Mouse (Mus musculus): ENCODE results near the gene Nrg3. TPM values are rescaled to one million over a fixed set of nuclear protein-coding genes. Genes with fewer than 3 reads are reported as not detected.

Nrg3 gene
- total RNA-seq, 2 experiments from 2014 or later = not detected

Small RNAs within 50 kb of the gene (microRNA-seq; reads per million reads assigned to microRNA genes)
- gene Gm27332 = 0 reads per million in 2 experiments
